Mouse (Mus musculus) urinary bladder, postnatal 4 days (tissue): ENCODE measurements around the gene Slc25a31.

Source experiments
- DNase-seq, 2 experiments: peaks; one replicate each; pipeline ENCODE4 v3.0.0; 2021 to 2022; ENCODE audit warnings: low spot score in 2 of 2

Gene Slc25a31

DNA sequence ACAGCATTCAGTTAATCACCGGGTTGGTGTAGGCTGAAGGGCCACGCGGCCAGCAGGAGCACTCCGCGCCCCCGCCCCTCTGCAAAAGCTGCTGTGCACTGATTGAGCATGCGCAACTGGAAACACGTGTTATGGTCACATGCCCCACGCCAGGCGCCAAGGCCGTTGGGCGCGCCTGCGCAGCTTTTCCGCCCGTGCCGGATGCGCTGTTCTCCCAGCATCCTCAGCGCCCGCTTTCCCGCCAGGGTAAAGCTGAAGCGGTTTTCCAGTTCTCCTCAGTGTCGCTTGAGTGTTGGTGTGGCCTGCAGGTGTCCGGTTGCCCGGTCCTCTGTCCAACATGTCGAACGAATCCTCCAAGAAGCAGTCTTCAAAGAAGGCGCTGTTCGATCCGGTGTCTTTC, at the start of gene Slc25a31:
TSS of gene Slc25a31 (plus strand) at position 201 of the 400 bp plus-strand sequence.
- DNase-seq = no peak

- no peak for DNase-seq
Measured at GRCm38 (mm10) chr3:40660231-40660630, 48.4 kb upstream of the Slc25a31 start.

- DNase-seq = no peak
Measured at GRCm38 (mm10) chr3:40666109-40666508, 42.5 kb upstream of the Slc25a31 start.

GRCm38 (mm10) chr3:40666861-40667719, 41.6 kb upstream of the Slc25a31 start:
- no peak for DNase-seq

DNA sequence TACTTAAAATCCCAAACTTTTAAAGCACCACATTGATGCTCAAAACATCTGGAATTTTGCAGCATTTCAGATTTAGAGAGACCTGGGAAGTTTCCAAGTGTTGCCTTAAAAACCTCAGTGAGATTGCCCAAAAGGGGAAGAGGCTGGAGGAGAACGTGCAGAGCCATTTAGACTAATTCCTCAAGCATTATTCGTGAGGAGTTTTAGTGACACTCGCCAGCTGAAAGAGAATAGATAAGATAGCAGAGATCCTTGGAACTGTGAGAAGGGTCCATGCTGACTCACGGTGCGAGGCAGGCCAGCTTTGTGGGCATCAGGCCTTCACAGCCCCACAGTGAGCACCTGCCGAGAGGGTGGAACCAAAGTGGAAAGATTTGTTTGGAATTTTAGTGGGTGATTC, 39.8 kb upstream of the Slc25a31 start:
- DNase-seq = no peak

GRCm38 (mm10) chr3:40669395-40669794, 39.3 kb upstream of the Slc25a31 start:
- no peak for DNase-seq

DNA sequence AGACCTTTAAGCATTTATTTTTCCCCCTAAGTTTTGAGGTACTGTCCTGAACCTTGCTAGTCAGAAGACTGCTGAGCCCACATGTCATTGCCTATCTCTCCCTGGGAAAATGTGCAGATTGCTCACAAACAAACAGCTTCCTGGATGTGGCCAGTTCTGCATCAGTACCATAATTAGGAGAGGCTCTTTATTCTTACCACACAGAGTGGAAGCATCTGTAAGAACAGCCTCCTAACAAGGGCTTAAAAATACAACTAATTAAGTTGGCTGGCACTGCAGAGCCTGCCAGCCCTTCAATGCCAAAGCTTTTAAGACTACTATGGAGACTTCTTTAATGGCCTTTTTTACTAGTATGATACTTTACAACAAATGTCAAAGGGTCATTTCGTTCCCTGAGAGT, 35.1 kb upstream of the Slc25a31 start:
- no peak for DNase-seq

DNA sequence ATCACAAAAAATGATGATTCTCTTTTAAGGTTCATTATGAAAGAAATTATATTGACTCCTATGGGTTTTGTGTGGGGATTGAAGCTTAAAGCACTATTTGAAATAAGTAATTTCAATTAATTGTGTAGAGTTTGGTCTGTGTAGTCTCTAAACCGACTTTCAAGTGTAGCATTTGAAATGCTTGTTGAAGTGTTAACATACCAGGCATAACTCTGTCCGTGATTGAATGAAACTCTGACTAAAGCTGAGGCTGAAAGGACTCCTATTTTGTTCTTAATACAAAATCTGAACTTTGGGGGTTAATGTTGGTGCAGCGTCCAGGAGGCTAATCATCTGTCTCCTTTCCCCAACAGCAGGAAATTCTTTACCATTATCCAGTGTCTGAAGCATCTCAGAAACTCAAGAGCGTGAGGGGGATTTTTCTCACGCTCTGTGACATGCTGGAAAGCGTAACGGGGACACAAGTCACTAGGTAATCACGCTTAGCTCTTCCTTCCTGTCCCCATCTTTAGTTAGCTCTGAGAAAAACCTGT, 33.7 kb upstream of the Slc25a31 start:
- DNase-seq = no peak

- no peak for DNase-seq
Measured at GRCm38 (mm10) chr3:40678856-40679255, 29.8 kb upstream of the Slc25a31 start.

DNA sequence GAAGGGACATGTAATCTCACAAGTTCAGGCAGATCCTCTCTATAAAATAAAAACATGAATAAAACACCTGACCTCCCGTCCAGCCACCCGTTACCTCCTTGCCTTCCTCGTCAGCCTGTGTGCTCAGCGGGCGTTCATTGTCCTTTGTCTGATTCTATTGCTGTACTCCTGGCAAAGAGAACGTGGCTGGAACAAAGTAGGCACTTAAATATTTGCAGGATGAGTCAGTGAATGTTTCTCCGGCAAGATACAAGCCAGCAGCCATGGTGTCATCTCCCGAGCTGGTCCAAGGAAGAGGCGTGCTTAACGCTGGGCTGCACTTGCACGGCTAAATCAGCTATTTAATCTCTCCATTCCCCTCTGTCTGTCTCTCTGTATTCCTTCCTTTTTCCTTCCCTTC, 26.3 kb upstream of the Slc25a31 start:
- DNase-seq = peak in 1 of 2 experiments; percentile 20

DNA sequence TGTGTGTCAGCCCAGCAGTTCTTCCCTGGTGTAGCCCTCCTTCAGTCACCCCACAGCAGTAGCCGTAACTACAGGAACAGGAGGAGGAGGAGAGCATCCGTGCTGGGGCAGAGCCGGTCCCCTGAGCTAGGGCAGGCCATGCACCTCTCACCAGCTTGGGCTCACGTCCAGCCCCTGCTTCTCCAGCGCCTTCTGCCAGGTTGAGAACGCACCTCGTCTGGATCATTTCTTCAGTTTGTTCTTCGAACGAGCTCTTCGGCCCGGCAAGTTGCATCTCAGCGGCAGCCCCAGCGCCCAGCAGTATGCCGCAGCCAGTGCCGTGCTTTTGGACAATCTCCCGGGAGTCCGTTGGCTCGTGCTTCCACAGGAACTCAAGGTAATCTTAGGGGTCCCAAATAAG, 25.5 kb upstream of the Slc25a31 start:
- DNase-seq = no peak

GRCm38 (mm10) chr3:40685855-40686515, 22.7 kb upstream of the Slc25a31 start:
- no peak for DNase-seq

DNA sequence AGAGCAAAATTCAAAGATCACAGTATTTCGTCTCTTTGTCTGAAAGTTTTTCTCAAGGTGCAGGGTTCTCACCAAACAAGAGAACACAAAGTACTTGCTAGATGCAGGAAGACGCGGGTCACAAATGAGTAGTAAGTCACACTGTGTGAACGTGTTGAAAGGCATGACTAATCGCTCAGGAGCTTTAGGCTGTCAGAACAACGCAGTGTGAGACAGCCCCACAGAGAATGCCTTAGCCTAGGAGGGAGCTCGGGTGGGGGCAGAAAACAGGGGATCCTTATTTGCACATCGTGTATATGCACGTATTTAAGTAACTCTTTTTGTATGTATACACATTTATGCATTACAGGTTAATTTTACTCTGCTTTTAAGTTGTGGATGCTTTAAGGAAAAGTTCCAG, 21.8 kb upstream of the Slc25a31 start:
- no peak for DNase-seq

GRCm38 (mm10) chr3:40687588-40687987, 21.1 kb upstream of the Slc25a31 start:
- no peak for DNase-seq

DNA sequence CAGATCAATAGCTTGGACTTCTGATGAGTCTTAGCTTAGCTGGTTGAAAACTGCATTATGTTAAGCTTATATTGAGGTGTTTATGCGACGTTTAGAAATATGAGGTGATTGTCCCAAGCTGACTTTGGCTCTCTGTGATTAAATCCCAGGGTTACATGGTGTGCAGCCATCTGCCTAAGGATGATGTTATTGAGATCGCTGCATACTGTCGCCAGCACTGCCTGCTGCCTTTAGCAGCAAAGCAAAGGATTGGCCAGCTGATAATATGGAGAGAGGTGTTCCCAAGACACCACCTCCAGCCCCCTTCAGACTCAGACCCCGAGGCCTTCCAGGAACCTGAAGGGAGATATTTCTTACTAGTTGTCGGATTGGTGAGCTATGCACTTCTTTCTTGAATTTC, 17.1 kb upstream of the Slc25a31 start:
- DNase-seq = no peak

- DNase-seq = no peak
Measured at GRCm38 (mm10) chr3:40693435-40693834, 15.2 kb upstream of the Slc25a31 start.

GRCm38 (mm10) chr3:40693960-40694359, 14.7 kb upstream of the Slc25a31 start:
- no peak for DNase-seq

DNA sequence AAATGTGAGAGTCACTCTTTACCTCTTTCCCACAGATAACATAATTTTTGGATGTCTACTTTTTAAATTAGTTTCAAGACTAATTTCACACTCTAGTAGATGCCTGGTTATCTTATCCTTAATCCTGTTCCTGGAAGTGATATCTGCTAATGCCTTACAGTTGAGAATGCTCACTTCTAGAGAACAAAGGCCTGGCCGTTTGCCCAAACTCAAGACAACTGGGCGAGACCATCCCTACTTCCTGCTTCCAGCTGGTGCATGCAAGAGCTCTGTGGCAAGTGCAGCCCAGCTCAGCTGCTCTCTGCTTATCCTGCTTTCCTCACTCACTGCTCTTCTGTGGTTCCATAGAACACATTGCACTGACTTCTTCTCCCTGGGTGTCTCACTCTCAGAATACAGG, 14.2 kb upstream of the Slc25a31 start:
- DNase-seq = no peak

- no peak for DNase-seq
Measured at GRCm38 (mm10) chr3:40695162-40695561, 13.5 kb upstream of the Slc25a31 start.

DNA sequence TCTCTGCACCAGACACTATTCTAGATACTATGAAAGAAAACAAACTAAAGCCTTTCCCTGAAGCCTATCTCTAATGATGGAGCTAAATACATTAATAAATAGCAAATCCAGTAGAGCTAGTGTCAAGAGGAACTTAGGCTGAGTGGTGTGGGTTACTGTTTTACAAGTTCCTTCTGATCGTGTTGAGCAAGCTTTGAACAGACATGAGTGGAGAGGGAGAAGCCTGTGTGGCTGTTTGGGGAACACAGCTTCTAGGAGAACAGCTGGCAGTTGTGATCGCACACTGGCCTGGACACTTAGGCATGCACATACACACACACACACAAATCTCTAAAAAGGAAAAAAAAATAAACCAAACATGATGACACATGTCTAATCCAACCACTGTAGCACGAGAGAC, 9.8 kb upstream of the Slc25a31 start:
- DNase-seq = no peak

GRCm38 (mm10) chr3:40704816-40705430, 3.7 kb upstream of the Slc25a31 start:
- DNase-seq = no peak

- no peak for DNase-seq
Measured at GRCm38 (mm10) chr3:40716056-40716455, 7.4 kb downstream of the Slc25a31 start.

- no peak for DNase-seq
Measured at GRCm38 (mm10) chr3:40719022-40719421, 10.4 kb downstream of the Slc25a31 start.
